Mouse (Mus musculus) liver, adult 2 months (tissue): ENCODE measurements around the gene Leng8. TPM values are rescaled to one million over a fixed set of nuclear protein-coding genes. Genes with fewer than 3 reads are reported as not detected.

Experiments used
- DNase-seq: peaks from one replicate; pipeline ENCODE4 v3.0.0-alpha.2; 2011; ENCODE audit warnings: low read depth, low spot score; ENCODE audit errors: extremely low read depth
- H3K27ac ChIP-seq: fragments of 200-500 bp; replicated peaks from 2 replicates; pipeline ENCODE4 v1.5.1; 2012; ENCODE audit warnings: low read depth, mild to moderate bottlenecking, control low read depth, inconsistent platforms, low read length; ENCODE audit not compliant: insufficient read depth
- H3K27me3 ChIP-seq: fragments of 200-500 bp; 2 replicates; pipeline ENCODE4 v1.6.1; 2012; ENCODE audit warnings: mild to moderate bottlenecking, moderate library complexity, low read length, inconsistent platforms; ENCODE audit not compliant: control insufficient read depth, insufficient read depth
- H3K36me3 ChIP-seq: fragments of 200-500 bp; 2 replicates; pipeline ENCODE4 v1.6.1; 2012; ENCODE audit warnings: low read length, inconsistent platforms; ENCODE audit not compliant: control insufficient read depth, insufficient read depth
- H3K4me1 ChIP-seq: fragments of 200-500 bp; 2 replicates; pipeline ENCODE4 v1.6.1; 2011; ENCODE audit warnings: low read length; ENCODE audit not compliant: control insufficient read depth, insufficient read depth
- H3K4me3 ChIP-seq: fragments of 200-500 bp; 2 replicates; pipeline ENCODE4 v1.5.1; 2011; ENCODE audit warnings: low read depth, mild to moderate bottlenecking, control low read depth, low read length, moderate library complexity; ENCODE audit not compliant: insufficient read depth
- H3K79me2 ChIP-seq: fragments of 200-500 bp; 2 replicates; pipeline ENCODE4 v1.6.1; 2012; ENCODE audit warnings: inconsistent platforms, mild to moderate bottlenecking, low read length, moderate library complexity; ENCODE audit not compliant: control insufficient read depth, insufficient read depth
- H3K9ac ChIP-seq: fragments of 200-500 bp; 2 replicates; pipeline ENCODE4 v1.6.1; 2012; ENCODE audit warnings: low read depth, mild to moderate bottlenecking, control low read depth, inconsistent platforms, low read length
- CTCF ChIP-seq: fragments of 200-500 bp; IDR thresholded peaks from 2 replicates; pipeline ENCODE4 v1.5.1; 2011; ENCODE audit warnings: low read depth, low read length, control low read depth
- POLR2A ChIP-seq: fragments of 200-500 bp; IDR thresholded peaks from 2 replicates; pipeline ENCODE4 v1.6.1; 2011; ENCODE audit warnings: low read length, control low read depth; ENCODE audit not compliant: insufficient read depth; ENCODE audit errors: extremely low read depth
- WGBS: fragments of 180-500 bp; shearing (Covaris S2); methylation state at CpG from one replicate; pipeline ENCODE4 v1.1.7; 2018; 5-methylcytosine and 5-hydroxymethylcytosine counted together
- polyA plus RNA-seq: library from polyadenylated mRNA; depleted of rRNA; stranded (reverse); fragments of >200 nt; gene quantifications from 2 replicates; pipeline ENCODE4 v1.2.3, GENCODE M21; 2012
- total RNA-seq: library from RNA; depleted of rRNA; stranded (reverse); fragments of >200 nt; gene quantifications from 2 replicates; pipeline ENCODE4 v1.2.3, GENCODE M21; 2014

Gene Leng8
- total and polyA plus RNA-seq, 2 experiments, result 36.1 to 148 TPM

GRCm38 (mm10) chr7:4119344-4119902, 17.4 kb upstream of the Leng8 start, which contains the start of gene Ttyh1:
Ttyh1 (plus strand) TSS chr7:4119408.
- peak within 1 kb of the TSS; percentile 25; the same call in 1 of the 2 replicates for H3K4me3 ChIP-seq

GRCm38 (mm10) chr7:4119976-4120921, 16.6 kb upstream of the Leng8 start:
- Histone ChIP-seq H3K27ac (no peak overlapping the region), H3K9ac (no peak overlapping the region), H3K36me3 (no peaks in the 10 kb centered on the region), H3K4me3 (no peak overlapping the region), H3K79me2 (no peaks in the 10 kb centered on the region), H3K4me1 (no peaks in the 10 kb centered on the region), H3K27me3 (peaks cover 15% of the 10 kb centered on the region)
- DNase-seq, result no peak
- no peak for TF ChIP-seq CTCF
- no peak for TF ChIP-seq POLR2A
- 28% methylated on average over 18 of the region's 19 CpGs for WGBS

More at GRCm38 (mm10) chr7:4119344-4119902, 17.4 kb upstream of the Leng8 start, which contains the start of gene Ttyh1:
- H3K79me2 ChIP-seq, result no peaks in the 10 kb centered on the region
- no peak for DNase-seq
- 3% methylated on average over 31 of the region's 37 CpGs for WGBS
- H3K36me3 ChIP-seq, result no peaks in the 10 kb centered on the region
- H3K9ac ChIP-seq, result no peak within 1 kb of the TSS
- H3K27ac ChIP-seq, result no peak within 1 kb of the TSS
- H3K4me1 ChIP-seq, result no peaks in the 10 kb centered on the region
- peaks cover 15% of the 10 kb centered on the region for H3K27me3 ChIP-seq
- TF ChIP-seq POLR2A (no peak), CTCF (peak; percentile 71)

GRCm38 (mm10) chr7:4122076-4122768, 14.6 kb upstream of the Leng8 start:
- TF ChIP-seq CTCF (no peak), POLR2A (no peak)
- H3K9ac ChIP-seq, result no peak overlapping the region
- H3K79me2 ChIP-seq, result no peaks in the 10 kb centered on the region
- H3K27me3 ChIP-seq, result peaks cover 15% of the 10 kb centered on the region
- no peaks in the 10 kb centered on the region for H3K4me1 ChIP-seq
- DNase-seq, result no peak
- H3K27ac ChIP-seq, result no peak overlapping the region
- H3K36me3 ChIP-seq, result no peaks in the 10 kb centered on the region
- 69% methylated on average over 11 of the region's 11 CpGs for whole genome bisulfite sequencing
- H3K4me3 ChIP-seq, result no peak overlapping the region

GRCm38 (mm10) chr7:4122783-4123182, 14.1 kb upstream of the Leng8 start:
- no peak overlapping the region for H3K27ac ChIP-seq
- no peak overlapping the region for H3K9ac ChIP-seq
- no peak for TF ChIP-seq POLR2A
- TF ChIP-seq CTCF, result no peak
- no peaks in the 10 kb centered on the region for H3K79me2 ChIP-seq
- no peak overlapping the region for H3K4me3 ChIP-seq
- no peaks in the 10 kb centered on the region for H3K4me1 ChIP-seq
- H3K27me3 ChIP-seq, result peaks cover 15% of the 10 kb centered on the region
- no peaks in the 10 kb centered on the region for H3K36me3 ChIP-seq
- WGBS, result 87% methylated on average over 10 of the region's 10 CpGs
- DNase-seq, result no peak

GRCm38 (mm10) chr7:4123732-4124131, 13.1 kb upstream of the Leng8 start:
- TF ChIP-seq CTCF (no peak), POLR2A (no peak)
- peaks cover 8% of the 10 kb centered on the region for H3K27me3 ChIP-seq
- no peak for DNase-seq
- no peaks in the 10 kb centered on the region for H3K79me2 ChIP-seq
- H3K9ac ChIP-seq, result no peak overlapping the region
- no peaks in the 10 kb centered on the region for H3K4me1 ChIP-seq
- H3K36me3 ChIP-seq, result no peaks in the 10 kb centered on the region
- no peak overlapping the region for H3K4me3 ChIP-seq
- WGBS, result 91% methylated on average over 1 of the region's 1 CpGs
- no peak overlapping the region for H3K27ac ChIP-seq
